Mouse (Mus musculus): ENCODE measurements around the gene Nrxn2. TPM values are rescaled to one million over a fixed set of nuclear protein-coding genes. Genes with fewer than 3 reads are reported as not detected.

The Nrxn2 gene
- polyA plus RNA-seq, 1 experiment from 2014 or later, result 6.2 TPM

- Histone ChIP-seq H3K4me2 (replicated peaks; ENCODE audit: low read depth, low read length) (no peak overlapping the region), H3K4me1 (ENCODE audit: insufficient read depth, low read length) (peaks cover 8% of the 10 kb centered on the region), H3K9me3 (ENCODE audit: low read length) (no peaks in the 10 kb centered on the region), H3K4me3 (ENCODE audit: low read length) (no peak overlapping the region), H3K36me3 (ENCODE audit: insufficient read depth, low read length) (no peaks in the 10 kb centered on the region), H3K27ac (ENCODE audit: low read length) (no peak overlapping the region), H3K9ac (replicated peaks; ENCODE audit: low read length) (no peak overlapping the region), H3K27me3 (ENCODE audit: insufficient read depth, low read length) (no peaks in the 10 kb centered on the region)
- WGBS, result 81% methylated on average over 5 of the region's 5 CpGs
- ATAC-seq (ENCODE audit: low FRiP score, low TSS enrichment), result no peak
Observed at GRCm38 (mm10) chr19:6409936-6410335, 8.6 kb upstream of the Nrxn2 start.

- Histone ChIP-seq H3K9me3 (ENCODE audit: low read length) (no peaks in the 10 kb centered on the region), H3K27ac (ENCODE audit: low read length) (no peak overlapping the region), H3K9ac (replicated peaks; ENCODE audit: low read length) (no peak overlapping the region), H3K4me1 (ENCODE audit: insufficient read depth, low read length) (peaks cover 22% of the 10 kb centered on the region), H3K4me3 (ENCODE audit: low read length) (no peak overlapping the region), H3K36me3 (ENCODE audit: insufficient read depth, low read length) (no peaks in the 10 kb centered on the region), H3K27me3 (ENCODE audit: insufficient read depth, low read length) (no peaks in the 10 kb centered on the region), H3K4me2 (replicated peaks; ENCODE audit: low read depth, low read length) (no peak overlapping the region; the same call in 1 of the 2 replicates)
- no peak for ATAC-seq (ENCODE audit: low FRiP score, low TSS enrichment)
- 51% methylated on average over 14 of the region's 14 CpGs for WGBS
Observed at GRCm38 (mm10) chr19:6412798-6413197, 5.7 kb upstream of the Nrxn2 start.

GRCm38 (mm10) chr19:6415454-6415853 is 3.1 kb upstream of the Nrxn2 start:
- no peak overlapping the region for H3K4me3 ChIP-seq (ENCODE audit: low read length)
- H3K27ac ChIP-seq (ENCODE audit: low read length), result no peak overlapping the region
- peaks cover 22% of the 10 kb centered on the region for H3K27me3 ChIP-seq (ENCODE audit: insufficient read depth, low read length)
- no peaks in the 10 kb centered on the region for H3K36me3 ChIP-seq (ENCODE audit: insufficient read depth, low read length)
- H3K4me2 ChIP-seq (replicated peaks; ENCODE audit: low read depth, low read length), result no peak overlapping the region
- H3K9me3 ChIP-seq (ENCODE audit: low read length), result no peaks in the 10 kb centered on the region
- 46% methylated on average over 6 of the region's 6 CpGs for WGBS
- H3K4me1 ChIP-seq (ENCODE audit: insufficient read depth, low read length), result peaks cover 34% of the 10 kb centered on the region
- no peak overlapping the region for H3K9ac ChIP-seq (replicated peaks; ENCODE audit: low read length)
- no peak for ATAC-seq (ENCODE audit: low FRiP score, low TSS enrichment)

GRCm38 (mm10) chr19:6416124-6416770 is 2.3 kb upstream of the Nrxn2 start:
- Histone ChIP-seq H3K4me2 (replicated peaks; ENCODE audit: low read depth, low read length) (no peak overlapping the region), H3K27ac (ENCODE audit: low read length) (no peak overlapping the region), H3K27me3 (ENCODE audit: insufficient read depth, low read length) (peaks cover 28% of the 10 kb centered on the region), H3K9me3 (ENCODE audit: low read length) (no peaks in the 10 kb centered on the region), H3K36me3 (ENCODE audit: insufficient read depth, low read length) (no peaks in the 10 kb centered on the region), H3K4me1 (ENCODE audit: insufficient read depth, low read length) (peaks cover 34% of the 10 kb centered on the region), H3K4me3 (ENCODE audit: low read length) (no peak overlapping the region), H3K9ac (replicated peaks; ENCODE audit: low read length) (no peak overlapping the region)
- WGBS, result 18% methylated on average over 9 of the region's 9 CpGs
- no peak for ATAC-seq (ENCODE audit: low FRiP score, low TSS enrichment)

DNA sequence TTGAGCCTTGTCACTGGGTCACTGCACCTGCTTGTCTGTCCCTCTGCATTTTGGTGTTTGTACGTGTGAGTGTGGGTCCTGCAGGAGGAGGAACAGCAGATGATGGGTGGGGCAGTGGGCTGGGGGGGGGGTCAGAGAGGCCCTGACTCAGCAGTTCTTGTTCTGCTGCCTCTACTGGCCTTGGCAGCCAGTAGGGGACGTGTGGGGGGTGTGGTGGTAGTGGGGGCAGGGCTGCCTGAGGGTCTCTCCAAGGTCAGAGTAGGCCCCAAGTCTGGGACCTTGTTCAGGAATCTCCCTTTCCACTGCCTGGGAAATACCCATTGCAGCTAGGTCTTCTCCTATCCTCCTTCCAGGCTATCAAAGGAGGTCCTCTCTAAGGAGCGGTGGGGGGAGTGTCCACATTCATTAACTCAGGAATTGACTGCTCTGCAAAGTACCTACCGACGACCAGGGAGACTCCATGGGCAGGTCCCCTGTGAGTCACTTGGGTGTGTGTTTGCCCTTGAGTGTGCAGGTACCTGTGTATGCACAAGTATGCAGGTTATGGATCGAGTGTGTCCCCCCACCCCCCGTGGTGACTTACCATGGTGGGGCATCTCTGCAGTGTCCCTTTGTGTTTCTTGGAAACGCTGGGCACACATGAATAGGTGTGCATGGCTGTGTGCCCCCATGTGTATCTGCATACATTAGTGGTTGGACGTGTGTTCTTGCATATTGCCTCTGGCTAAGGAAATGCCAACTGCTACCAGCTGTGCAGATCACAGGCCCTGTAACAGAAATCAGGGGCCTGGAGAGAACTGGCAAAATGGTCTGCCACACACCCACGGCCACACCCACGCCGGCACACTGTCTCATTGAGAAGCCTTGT is 1.4 kb upstream of the Nrxn2 start:
- Histone ChIP-seq H3K36me3 (ENCODE audit: insufficient read depth, low read length) (no peaks in the 10 kb centered on the region), H3K9ac (replicated peaks; ENCODE audit: low read length) (no peak overlapping the region), H3K4me1 (ENCODE audit: insufficient read depth, low read length) (peaks cover 34% of the 10 kb centered on the region), H3K9me3 (ENCODE audit: low read length) (no peaks in the 10 kb centered on the region), H3K27ac (ENCODE audit: low read length) (no peak overlapping the region), H3K4me2 (replicated peaks; ENCODE audit: low read depth, low read length) (no peak overlapping the region), H3K27me3 (ENCODE audit: insufficient read depth, low read length) (peaks cover 30% of the 10 kb centered on the region), H3K4me3 (ENCODE audit: low read length) (no peak overlapping the region)
- 57% methylated on average over 12 of the region's 12 CpGs for WGBS
- no peak for ATAC-seq (ENCODE audit: low FRiP score, low TSS enrichment)

GRCm38 (mm10) chr19:6418984-6419692 is 607 bp downstream of the Nrxn2 start:
- H3K4me3 ChIP-seq (ENCODE audit: low read length), result peak overlapping the region; percentile 54
- peaks cover 37% of the 10 kb centered on the region for H3K27me3 ChIP-seq (ENCODE audit: insufficient read depth, low read length)

DNA sequence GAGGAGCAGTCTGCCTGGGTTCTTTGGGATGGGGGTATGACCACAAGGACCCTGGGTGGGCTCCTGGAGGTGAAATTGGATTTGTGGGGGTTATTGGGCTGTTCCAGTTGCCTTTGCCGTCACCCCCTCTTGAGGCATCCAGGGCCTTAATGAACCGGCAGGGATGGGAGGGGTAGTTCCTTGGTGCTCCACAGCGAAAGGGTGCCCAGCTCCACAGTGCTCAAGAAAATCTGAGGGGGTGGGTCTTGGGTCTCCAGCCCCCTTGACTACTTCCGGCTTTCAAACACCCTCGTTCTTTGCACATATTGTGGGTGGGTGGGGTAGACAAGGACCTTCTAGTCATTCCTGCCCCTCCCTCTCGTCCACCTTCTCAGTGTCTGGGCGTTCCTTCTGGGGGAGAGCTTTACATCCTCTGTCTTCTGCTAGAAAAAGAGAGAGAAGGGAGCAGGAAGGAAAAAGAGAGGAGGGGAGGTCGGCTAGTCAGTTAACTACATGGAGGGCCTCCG is 1.3 kb downstream of the Nrxn2 start:
- peaks cover 25% of the 10 kb centered on the region for H3K4me1 ChIP-seq (ENCODE audit: insufficient read depth, low read length)
- no peaks in the 10 kb centered on the region for H3K36me3 ChIP-seq (ENCODE audit: insufficient read depth, low read length)
- no peak overlapping the region for H3K4me3 ChIP-seq (ENCODE audit: low read length)
- 56% methylated on average over 9 of the region's 9 CpGs for WGBS
- no peak overlapping the region for H3K27ac ChIP-seq (ENCODE audit: low read length)
- H3K27me3 ChIP-seq (ENCODE audit: insufficient read depth, low read length), result peaks cover 39% of the 10 kb centered on the region
- no peak for ATAC-seq (ENCODE audit: low FRiP score, low TSS enrichment)
- no peak overlapping the region for H3K9ac ChIP-seq (replicated peaks; ENCODE audit: low read length)
- H3K4me2 ChIP-seq (replicated peaks; ENCODE audit: low read depth, low read length), result no peak overlapping the region
- H3K9me3 ChIP-seq (ENCODE audit: low read length), result no peaks in the 10 kb centered on the region

More at GRCm38 (mm10) chr19:6418984-6419692, 607 bp downstream of the Nrxn2 start:
- no peaks in the 10 kb centered on the region for H3K9me3 ChIP-seq (ENCODE audit: low read length)
- no peak overlapping the region for H3K27ac ChIP-seq (ENCODE audit: low read length)
- H3K4me1 ChIP-seq (ENCODE audit: insufficient read depth, low read length), result peaks cover 25% of the 10 kb centered on the region
- peak overlapping the region; percentile 93 for H3K4me2 ChIP-seq (replicated peaks; ENCODE audit: low read depth, low read length)
- no peak overlapping the region for H3K9ac ChIP-seq (replicated peaks; ENCODE audit: low read length)
- 10% methylated on average over 17 of the region's 23 CpGs for WGBS
- H3K36me3 ChIP-seq (ENCODE audit: insufficient read depth, low read length), result no peaks in the 10 kb centered on the region
- ATAC-seq (ENCODE audit: low FRiP score, low TSS enrichment), result no peak

- H3K9ac ChIP-seq (replicated peaks; ENCODE audit: low read length), result no peak overlapping the region
- H3K9me3 ChIP-seq (ENCODE audit: low read length), result no peaks in the 10 kb centered on the region
- H3K4me3 ChIP-seq (ENCODE audit: low read length), result no peak overlapping the region
- WGBS, result 57% methylated on average over 19 of the region's 19 CpGs
- peaks cover 43% of the 10 kb centered on the region for H3K27me3 ChIP-seq (ENCODE audit: insufficient read depth, low read length)
- H3K27ac ChIP-seq (ENCODE audit: low read length), result no peak overlapping the region
- ATAC-seq (ENCODE audit: low FRiP score, low TSS enrichment), result no peak
- H3K36me3 ChIP-seq (ENCODE audit: insufficient read depth, low read length), result no peaks in the 10 kb centered on the region
- H3K4me2 ChIP-seq (replicated peaks; ENCODE audit: low read depth, low read length), result no peak overlapping the region
- H3K4me1 ChIP-seq (ENCODE audit: insufficient read depth, low read length), result peaks cover 25% of the 10 kb centered on the region
Observed at GRCm38 (mm10) chr19:6420481-6421210, 2.1 kb downstream of the Nrxn2 start.

DNA sequence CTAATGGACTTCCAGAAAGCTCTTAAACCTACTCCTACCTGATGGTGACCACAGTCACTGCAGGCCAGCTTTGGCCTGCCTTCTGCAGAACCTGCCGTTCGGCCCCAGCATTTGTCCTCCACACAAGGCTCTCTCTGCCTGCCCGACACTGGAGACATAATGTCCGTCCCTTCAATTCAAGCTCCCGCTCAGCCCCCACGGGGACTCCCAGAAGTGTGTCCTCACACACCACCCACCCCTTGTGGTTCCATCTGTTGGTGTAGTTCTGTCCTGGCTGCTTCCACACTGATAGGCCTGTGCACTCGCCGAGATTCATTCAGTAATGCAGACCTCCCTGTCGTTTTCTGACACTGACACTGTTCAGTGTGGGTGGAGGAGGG is 2.7 kb downstream of the Nrxn2 start:
- H3K4me1 ChIP-seq (ENCODE audit: insufficient read depth, low read length), result peaks cover 22% of the 10 kb centered on the region
- no peak overlapping the region for H3K9ac ChIP-seq (replicated peaks; ENCODE audit: low read length)
- no peak overlapping the region for H3K4me3 ChIP-seq (ENCODE audit: low read length)
- no peak for ATAC-seq (ENCODE audit: low FRiP score, low TSS enrichment)
- H3K9me3 ChIP-seq (ENCODE audit: low read length), result no peaks in the 10 kb centered on the region
- 68% methylated on average over 9 of the region's 9 CpGs for whole genome bisulfite sequencing
- no peak overlapping the region for H3K27ac ChIP-seq (ENCODE audit: low read length)
- H3K27me3 ChIP-seq (ENCODE audit: insufficient read depth, low read length), result peaks cover 48% of the 10 kb centered on the region
- H3K36me3 ChIP-seq (ENCODE audit: insufficient read depth, low read length), result no peaks in the 10 kb centered on the region
- H3K4me2 ChIP-seq (replicated peaks; ENCODE audit: low read depth, low read length), result no peak overlapping the region

Measured in kidney, embryonic 16.5 days (tissue).